Mouse (Mus musculus) testis, adult 2 months (tissue): ENCODE data around the gene Olfr698. TPM values are rescaled to one million over a fixed set of nuclear protein-coding genes. Genes with fewer than 3 reads are reported as not detected.
"Not testable (repeated sequence)": the region's sequence is repeated elsewhere in the genome, so short reads cannot be mapped to it uniquely, and the experiment has no call there.

Experiments
- H3K27ac ChIP-seq: fragments of 200-500 bp; 2 replicates; pipeline ENCODE4 v1.5.1; 2012; ENCODE audit warnings: low read depth, low read length; ENCODE audit not compliant: control insufficient read depth, insufficient read depth
- H3K27me3 ChIP-seq: fragments of 200-500 bp; 2 replicates; pipeline ENCODE4 v1.6.1; 2012; ENCODE audit warnings: mild to moderate bottlenecking, low read length, moderate library complexity; ENCODE audit not compliant: control insufficient read depth, insufficient read depth
- H3K36me3 ChIP-seq: fragments of 200-500 bp; 2 replicates; pipeline ENCODE4 v1.6.1; 2012; ENCODE audit warnings: mild to moderate bottlenecking, low read length; ENCODE audit not compliant: control insufficient read depth, insufficient read depth
- H3K4me1 ChIP-seq: fragments of 200-500 bp; 2 replicates; pipeline ENCODE4 v1.6.1; 2012; ENCODE audit warnings: low read length; ENCODE audit not compliant: control insufficient read depth, insufficient read depth
- H3K4me3 ChIP-seq: fragments of 200-500 bp; 2 replicates; pipeline ENCODE4 v1.5.1; 2012; ENCODE audit warnings: low read depth, mild to moderate bottlenecking, low read length, moderate library complexity, mixed read lengths; ENCODE audit not compliant: control insufficient read depth
- CTCF ChIP-seq: fragments of 200-500 bp; IDR thresholded peaks from 2 replicates; pipeline ENCODE4 v1.5.1; 2012; ENCODE audit warnings: low read depth, mild to moderate bottlenecking, inconsistent platforms, low read length, moderate library complexity; ENCODE audit not compliant: control insufficient read depth, insufficient read depth, insufficient replicate concordance
- POLR2A ChIP-seq: fragments of 200-500 bp; IDR thresholded peaks from 2 replicates; pipeline ENCODE4 v1.6.1; 2012; ENCODE audit warnings: low read depth, mild to moderate bottlenecking, inconsistent platforms, low read length, moderate library complexity; ENCODE audit not compliant: control insufficient read depth
- polyA plus RNA-seq: library from polyadenylated mRNA; depleted of rRNA; stranded (reverse); fragments of >200 nt; gene quantifications from 2 replicates; pipeline ENCODE4 v1.2.3, GENCODE M21; 2012; rRNA removed

The Olfr698 gene
- polyA plus RNA-seq, 1 experiment = 0.11 TPM

DNA sequence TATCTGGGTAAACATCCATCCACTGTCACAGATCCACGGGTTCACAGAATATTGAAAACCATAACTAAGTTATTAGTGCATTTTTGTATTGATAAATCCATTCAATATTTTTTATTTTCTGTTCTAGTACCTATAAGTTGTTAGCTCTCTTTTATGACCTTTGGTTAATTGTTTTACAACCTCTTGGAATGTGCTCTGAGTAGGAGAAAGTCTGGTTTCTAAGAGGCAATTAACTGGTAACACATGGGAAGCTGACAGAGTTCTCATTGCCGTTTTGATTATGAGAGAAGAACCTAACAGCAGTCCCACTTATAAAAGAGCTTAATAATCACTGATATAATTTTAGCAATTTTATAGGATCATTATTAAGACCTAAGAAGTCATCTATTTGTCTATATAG, 21.5 kb downstream of the Olfr698 start:
- Histone ChIP-seq H3K27me3 (no peaks in the 10 kb centered on the region), H3K4me1 (no peaks in the 10 kb centered on the region), H3K4me3 (no peak overlapping the region), H3K36me3 (no peaks in the 10 kb centered on the region), H3K27ac (no peak overlapping the region)
- TF ChIP-seq CTCF = no peak
- no peak for TF ChIP-seq POLR2A

DNA sequence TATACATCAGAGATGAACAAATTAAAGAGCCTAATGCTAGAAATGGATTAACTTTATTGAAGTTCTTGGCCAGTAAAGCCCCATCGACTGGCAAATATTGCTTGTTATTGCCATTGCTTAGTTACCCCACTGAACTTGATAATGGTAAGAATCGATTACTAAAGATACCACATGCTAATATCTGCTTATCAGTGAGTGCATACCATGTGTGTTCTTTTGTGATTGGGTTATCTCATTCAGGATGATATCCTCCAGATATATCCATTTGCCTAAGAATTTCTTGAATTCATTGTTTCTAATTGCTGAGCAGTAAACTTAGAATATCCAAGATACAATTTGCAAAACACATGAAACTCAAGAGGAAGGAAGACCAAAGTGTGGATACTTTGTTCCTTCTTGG, 29.5 kb downstream of the Olfr698 start:
- H3K4me1 ChIP-seq, H3K36me3 ChIP-seq, H3K4me3 ChIP-seq, H3K27me3 ChIP-seq, H3K27ac ChIP-seq: not testable (repeated sequence)

DNA sequence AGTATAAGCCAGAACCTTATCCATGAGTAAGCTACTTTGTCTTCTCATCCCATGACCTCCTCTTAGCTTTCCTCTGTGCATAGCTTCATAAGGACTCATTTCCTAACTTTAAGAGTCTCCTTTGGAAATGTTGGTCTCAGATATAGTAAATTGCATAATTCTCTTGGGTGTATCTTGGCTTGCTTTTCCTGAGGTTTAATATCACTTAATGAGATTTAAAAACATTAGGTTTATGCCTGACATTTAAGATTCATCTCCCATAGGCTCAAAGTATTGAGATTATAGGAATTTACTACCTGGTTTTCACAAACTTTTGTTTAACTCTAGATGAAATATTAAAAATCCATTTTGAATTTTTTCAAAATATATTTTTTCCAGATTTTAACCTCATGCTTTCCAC, 38.9 kb downstream of the Olfr698 start, which contains the start of gene Olfr695:
TSS of gene Olfr695 (minus strand) at position 101 of the 400 bp plus-strand sequence.
- TF ChIP-seq CTCF (no peak), POLR2A (no peak)
- no peaks in the 10 kb centered on the region for H3K36me3 ChIP-seq

DNA sequence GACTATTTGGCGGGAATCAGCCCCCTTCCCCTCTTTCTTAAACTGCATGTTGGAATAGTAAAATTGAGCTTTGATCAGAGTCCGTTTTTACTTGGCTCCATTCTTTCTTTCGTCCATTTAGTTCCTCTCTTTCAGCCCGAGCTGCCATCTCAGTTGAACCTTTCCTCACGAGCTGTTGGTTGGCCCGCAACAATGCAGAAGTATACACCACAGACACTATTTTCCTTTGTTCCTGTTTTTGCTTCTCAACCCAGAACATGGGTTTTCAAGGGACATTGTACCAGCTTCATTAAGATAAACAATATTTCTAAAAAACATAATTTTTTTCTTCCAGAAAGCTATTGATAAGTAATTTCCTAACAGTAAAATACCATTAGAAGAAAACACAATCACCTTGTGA, 43.7 kb downstream of the Olfr698 start:
- no peaks in the 10 kb centered on the region for H3K4me1 ChIP-seq
- H3K36me3 ChIP-seq = no peaks in the 10 kb centered on the region
- H3K27ac ChIP-seq = no peak overlapping the region
- no peak for TF ChIP-seq CTCF
- no peak for TF ChIP-seq POLR2A
- no peaks in the 10 kb centered on the region for H3K27me3 ChIP-seq
- H3K4me3 ChIP-seq = no peak overlapping the region

More for the DNA sequence above, 38.9 kb downstream of the Olfr698 start, which contains the start of gene Olfr695:
- Histone ChIP-seq H3K27me3 (no peaks in the 10 kb centered on the region), H3K4me1 (no peaks in the 10 kb centered on the region), H3K4me3 (no peak within 1 kb of the TSS), H3K27ac (no peak within 1 kb of the TSS)

- not testable (repeated sequence) for H3K4me3 ChIP-seq, H3K27ac ChIP-seq, H3K27me3 ChIP-seq, H3K36me3 ChIP-seq, H3K4me1 ChIP-seq
These were observed 47.5 kb downstream of the Olfr698 start for GRCm38 (mm10) chr7:106707705-106708104.

Other genes with a start within 250 kb of the Olfr698 start
- 0.19 TPM in 1 of 2 replicates, not detected in the other for gene Olfr693, start 74.8 kb downstream of the Olfr698 start, polyA plus RNA-seq
- gene Olfr694, start 63.6 kb downstream of the Olfr698 start, polyA plus RNA-seq = not detected in 2 replicates
- gene Olfr695, start 39.0 kb downstream of the Olfr698 start, polyA plus RNA-seq = not detected in 2 replicates
- 2.0 and 2.3 TPM in 2 replicates for gene Olfr697, start 13.0 kb downstream of the Olfr698 start, polyA plus RNA-seq
- 0.04 TPM in 1 of 2 replicates, not detected in the other for gene Olfr699, start 37.8 kb upstream of the Olfr698 start, polyA plus RNA-seq
- 0.44 and 0.57 TPM in 2 replicates for gene Olfr700, start 53.4 kb upstream of the Olfr698 start, polyA plus RNA-seq
- 20.7 and 29.8 TPM in 2 replicates for gene Olfr701, start 58.7 kb upstream of the Olfr698 start, polyA plus RNA-seq
- not detected in 2 replicates for gene Olfr702, start 78.5 kb upstream of the Olfr698 start, polyA plus RNA-seq
- gene Olfr703, start 88.0 kb upstream of the Olfr698 start, polyA plus RNA-seq = 0.20 and 0.58 TPM in 2 replicates
- not detected in 2 replicates for gene Olfr704, start 107.8 kb upstream of the Olfr698 start, polyA plus RNA-seq
- not detected in 2 replicates for gene Olfr705, start 121.5 kb upstream of the Olfr698 start, polyA plus RNA-seq
- not detected in 2 replicates for gene Olfr706, start 132.8 kb upstream of the Olfr698 start, polyA plus RNA-seq
- gene Olfr707, start 145.8 kb upstream of the Olfr698 start, polyA plus RNA-seq = not detected in 2 replicates
- not detected in 2 replicates for gene Olfr1532-ps1, start 152.6 kb upstream of the Olfr698 start, polyA plus RNA-seq
- not detected in 2 replicates for gene Olfr709-ps1, start 176.8 kb upstream of the Olfr698 start, polyA plus RNA-seq
- gene Olfr710, start 192.9 kb upstream of the Olfr698 start, polyA plus RNA-seq = not detected in 2 replicates
- not detected in 2 replicates for gene Olfr6, start 208.5 kb upstream of the Olfr698 start, polyA plus RNA-seq
- gene Olfr711, start 220.1 kb upstream of the Olfr698 start, polyA plus RNA-seq = not detected in 2 replicates